Mouse (Mus musculus) ES-E14 (cell line): ENCODE results near the gene Rpl38.

Source experiments
- CHD2 ChIP-seq: IDR thresholded peaks from 2 replicates; pipeline ENCODE4 v1.6.1; 2014; ENCODE audit warnings: mild to moderate bottlenecking, low read depth, low read length, inconsistent platforms
- HCFC1 ChIP-seq: IDR thresholded peaks from 2 replicates; pipeline ENCODE4 v1.6.1; 2012; ENCODE audit warnings: low read length, inconsistent platforms, borderline replicate concordance; ENCODE audit not compliant: insufficient read depth
- MAFK ChIP-seq: IDR thresholded peaks from 2 replicates; pipeline ENCODE4 v1.6.1; 2014; ENCODE audit warnings: mild to moderate bottlenecking, low read depth, low read length, inconsistent platforms; ENCODE audit not compliant: insufficient read depth
- ZC3H11A ChIP-seq: IDR thresholded peaks from 2 replicates; pipeline ENCODE4 v1.6.1; 2012; ENCODE audit warnings: low read depth, mild to moderate bottlenecking, inconsistent platforms, low read length, borderline replicate concordance
- ZNF384 ChIP-seq: IDR thresholded peaks from 2 replicates; pipeline ENCODE4 v1.6.1; 2012; ENCODE audit warnings: low read depth, low read length, inconsistent platforms

DNA sequence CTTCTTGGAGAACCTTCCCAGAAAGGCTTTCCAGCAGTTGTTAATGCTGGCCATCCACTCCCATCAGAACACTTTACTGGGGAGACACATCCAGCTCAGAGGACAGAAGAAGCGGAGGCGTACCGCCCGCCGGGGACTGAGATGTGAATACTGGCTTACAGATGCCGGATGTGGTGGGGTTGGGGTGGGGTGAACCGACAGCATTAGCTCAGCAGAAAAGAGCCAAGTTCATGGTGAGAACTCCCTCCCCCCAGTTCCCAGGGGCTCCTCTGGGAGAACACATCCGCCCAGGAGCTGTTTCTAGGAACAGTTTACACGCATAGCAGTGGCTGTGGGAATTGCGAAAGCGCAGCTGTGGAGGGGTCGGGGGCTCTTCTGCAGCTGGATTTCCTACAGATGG, 31.2 kb downstream of the Rpl38 start:
- no peak for TF ChIP-seq CHD2
- TF ChIP-seq ZC3H11A, result no peak
- TF ChIP-seq MAFK, result no peak
- no peak for TF ChIP-seq HCFC1
- TF ChIP-seq ZNF384, result no peak
